Mouse (Mus musculus) embryonic facial prominence, embryonic 13.5 days (tissue): ENCODE data around the gene Arl6. TPM values are rescaled to one million over a fixed set of nuclear protein-coding genes. Genes with fewer than 3 reads are reported as not detected.

Source experiments
- ATAC-seq: fragments of 200-750 bp; cut with Nextera tagmentation; 2 replicates; pipeline ENCODE4 v1.8.0; 2017; ENCODE audit warnings: low read depth; ENCODE audit not compliant: insufficient number of reproducible peaks, insufficient read depth, low FRiP score, low TSS enrichment
- H3K27ac ChIP-seq: fragments of 300-500 bp; sonication (generic); 2 replicates; pipeline ENCODE4 v1.5.1; 2015; ENCODE audit warnings: moderate library complexity, mild to moderate bottlenecking, inconsistent platforms
- H3K27me3 ChIP-seq: fragments of 300-500 bp; sonication (generic); 2 replicates; pipeline ENCODE4 v1.6.1; 2015; ENCODE audit warnings: mild to moderate bottlenecking, inconsistent platforms
- H3K36me3 ChIP-seq: fragments of 300-500 bp; sonication (generic); 2 replicates; pipeline ENCODE4 v1.6.1; 2015; ENCODE audit warnings: mild to moderate bottlenecking, inconsistent platforms
- H3K4me1 ChIP-seq: fragments of 300-500 bp; sonication (generic); 2 replicates; pipeline ENCODE4 v1.6.1; 2015; ENCODE audit warnings: inconsistent platforms
- H3K4me2 ChIP-seq: fragments of 300-500 bp; sonication (generic); 2 replicates; pipeline ENCODE4 v1.6.1; 2015; ENCODE audit warnings: moderate library complexity, mild to moderate bottlenecking, inconsistent platforms
- H3K4me3 ChIP-seq: fragments of 300-500 bp; sonication (generic); 2 replicates; pipeline ENCODE4 v1.5.1; 2015; ENCODE audit warnings: mild to moderate bottlenecking, inconsistent platforms
- H3K9ac ChIP-seq: fragments of 300-500 bp; sonication (generic); 2 replicates; pipeline ENCODE4 v1.6.1; 2015; ENCODE audit warnings: mild to moderate bottlenecking, inconsistent platforms
- H3K9me3 ChIP-seq: fragments of 300-500 bp; sonication (generic); 2 replicates; pipeline ENCODE4 v1.6.1; 2016; ENCODE audit warnings: inconsistent platforms
- WGBS: fragments of 180-500 bp; shearing (Covaris S2); methylation state at CpG from one replicate; pipeline ENCODE4 v1.1.7; 2015; ENCODE audit warnings: mixed read lengths; 5-methylcytosine and 5-hydroxymethylcytosine counted together
- polyA plus RNA-seq: library from polyadenylated mRNA; unstranded; fragments of >200 nt; fragmentation: Nextera tagmentation; extraction: Ambion mirVana; gene quantifications from 2 replicates; pipeline ENCODE4 v1.2.1, GENCODE M21; 2015

The Arl6 gene
- polyA plus RNA-seq, 1 experiment from 2014 or later: 28.3 TPM

DNA sequence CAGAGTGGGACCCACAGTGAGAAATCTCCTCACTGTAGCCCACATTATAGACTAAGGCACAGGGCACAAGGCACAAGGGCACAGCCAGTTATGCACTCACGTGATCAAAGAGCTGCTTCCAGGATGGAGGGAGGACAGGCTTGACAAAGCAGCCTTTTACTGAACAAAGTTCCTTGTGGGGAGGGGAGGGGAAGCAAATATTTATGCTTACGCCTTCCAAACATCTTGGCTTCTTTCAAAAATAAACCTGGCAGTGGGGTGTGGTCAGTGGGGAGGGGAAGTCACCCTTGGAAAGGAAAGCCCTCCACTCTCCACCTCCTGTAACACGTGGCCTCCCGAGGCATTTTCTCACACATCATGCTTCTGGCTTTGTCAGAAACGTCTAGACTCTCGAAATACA, 52.9 kb downstream of the Arl6 start:
- 0 out of 2 replicates have a peak, but pooled peaks have one; percentile 37 for ATAC-seq
- peaks cover 20% of the 10 kb centered on the region for H3K4me1 ChIP-seq
- no peak overlapping the region for H3K9ac ChIP-seq
- WGBS: 41% methylated on average over 6 of the region's 6 CpGs
- H3K36me3 ChIP-seq: no peaks in the 10 kb centered on the region
- no peaks in the 10 kb centered on the region for H3K27me3 ChIP-seq
- no peak overlapping the region for H3K4me3 ChIP-seq
- no peaks in the 10 kb centered on the region for H3K9me3 ChIP-seq
- no peak overlapping the region for H3K4me2 ChIP-seq
- no peak overlapping the region for H3K27ac ChIP-seq

DNA sequence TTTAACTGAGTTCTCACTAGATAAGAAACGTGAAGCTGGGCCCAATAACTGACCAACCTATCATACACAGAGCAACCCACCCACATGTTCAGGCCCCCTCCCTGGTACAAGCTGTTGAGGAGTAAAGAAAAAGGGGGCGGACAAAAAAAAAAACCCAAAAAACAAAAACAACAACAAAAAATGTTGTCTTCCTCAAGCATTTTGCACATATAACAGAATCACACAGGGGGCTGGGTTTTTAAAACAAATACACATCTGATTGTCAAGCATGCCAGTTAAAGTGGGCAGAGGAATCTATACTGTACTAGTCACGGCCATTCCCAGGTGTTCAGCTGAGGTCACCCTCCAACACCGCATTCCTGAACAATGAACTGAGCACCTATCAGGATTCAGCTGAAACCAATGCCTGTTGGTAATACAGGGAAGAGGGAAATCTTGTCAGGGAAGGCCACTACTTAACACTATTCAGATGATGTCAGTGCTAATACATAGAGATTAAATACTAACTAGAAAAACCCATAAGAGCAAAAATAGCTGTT, 53.4 kb downstream of the Arl6 start:
- no peak overlapping the region for H3K4me2 ChIP-seq
- H3K36me3 ChIP-seq: no peaks in the 10 kb centered on the region
- H3K9ac ChIP-seq: no peak overlapping the region
- H3K27me3 ChIP-seq: no peaks in the 10 kb centered on the region
- H3K27ac ChIP-seq: no peak overlapping the region
- ATAC-seq: no peak
- no peak overlapping the region for H3K4me3 ChIP-seq
- no peaks in the 10 kb centered on the region for H3K9me3 ChIP-seq
- WGBS: 81% methylated on average over 4 of the region's 4 CpGs
- H3K4me1 ChIP-seq: peaks cover 16% of the 10 kb centered on the region

DNA sequence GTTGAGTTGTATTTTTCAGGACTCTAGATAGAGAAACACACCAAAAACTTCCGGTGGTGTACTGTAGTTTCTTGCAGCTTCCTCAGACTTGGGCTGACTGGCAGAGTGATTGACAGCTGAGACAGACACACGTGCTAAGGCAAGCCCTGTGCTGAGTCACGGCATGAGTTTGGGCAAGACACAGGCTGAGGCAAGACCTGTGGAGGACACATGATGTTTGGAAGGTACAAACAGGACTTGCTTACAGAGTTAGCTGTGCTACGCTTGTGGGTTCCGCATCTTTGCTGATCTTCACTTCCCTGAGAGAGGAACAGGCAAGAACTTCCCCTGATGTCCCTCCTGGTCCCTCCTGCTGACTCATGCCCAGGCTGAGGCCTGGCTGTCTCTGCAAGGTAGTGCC, 55.7 kb downstream of the Arl6 start:
- 79% methylated on average over 5 of the region's 5 CpGs for WGBS
- ATAC-seq: no peak
- Histone ChIP-seq H3K27me3 (no peaks in the 10 kb centered on the region), H3K9me3 (no peaks in the 10 kb centered on the region), H3K4me2 (no peak overlapping the region), H3K4me3 (no peak overlapping the region), H3K27ac (no peak overlapping the region), H3K36me3 (no peaks in the 10 kb centered on the region), H3K9ac (no peak overlapping the region), H3K4me1 (peaks cover 11% of the 10 kb centered on the region)

DNA sequence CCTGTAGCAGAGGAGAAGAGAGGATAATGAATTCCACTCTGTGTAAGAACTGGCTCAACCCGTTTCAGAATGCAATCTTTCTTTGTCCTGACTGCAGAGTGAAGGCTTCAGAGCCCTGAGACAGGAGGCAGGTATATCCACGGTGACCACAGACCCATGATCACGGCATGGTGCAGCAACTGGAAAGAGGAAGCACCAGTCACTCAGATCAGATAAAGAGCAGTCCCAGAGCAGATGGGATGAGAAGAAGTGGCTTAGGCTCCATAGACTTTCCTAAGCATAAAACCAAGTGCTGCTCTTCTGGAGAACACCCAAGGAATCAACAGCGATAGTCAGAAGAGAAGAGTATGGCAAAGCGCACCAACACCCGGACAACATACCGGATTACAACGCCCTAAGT, 60.0 kb downstream of the Arl6 start:
- Histone ChIP-seq H3K36me3 (no peaks in the 10 kb centered on the region), H3K27me3 (no peaks in the 10 kb centered on the region), H3K9ac (no peak overlapping the region), H3K4me3 (no peak overlapping the region), H3K4me2 (no peak overlapping the region), H3K9me3 (no peaks in the 10 kb centered on the region), H3K4me1 (no peaks in the 10 kb centered on the region), H3K27ac (no peak overlapping the region)
- WGBS: 83% methylated on average over 8 of the region's 8 CpGs
- ATAC-seq: no peak

DNA sequence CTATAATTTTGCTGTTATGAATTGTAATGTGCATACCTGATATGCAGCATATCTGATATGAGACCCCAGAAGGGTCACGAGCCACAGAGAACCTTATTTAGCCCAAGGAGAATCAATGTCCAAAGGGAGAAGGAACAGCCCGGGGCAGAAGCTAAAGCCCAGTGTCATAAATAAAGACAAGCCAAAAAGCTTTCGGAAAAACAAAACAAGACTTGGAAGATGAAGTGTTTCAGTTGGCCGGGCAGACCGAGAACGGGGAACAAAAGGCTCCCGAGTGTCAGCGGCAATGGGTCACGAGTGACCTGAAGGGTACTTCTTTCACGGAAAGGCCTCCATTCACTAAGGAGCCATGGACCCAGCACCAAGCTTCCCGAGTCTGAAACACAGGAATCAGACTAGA, 65.2 kb downstream of the Arl6 start:
- H3K4me3 ChIP-seq: no peak overlapping the region
- H3K27ac ChIP-seq: no peak overlapping the region
- H3K4me1 ChIP-seq: peaks cover 10% of the 10 kb centered on the region
- no peaks in the 10 kb centered on the region for H3K27me3 ChIP-seq
- H3K36me3 ChIP-seq: no peaks in the 10 kb centered on the region
- H3K9me3 ChIP-seq: no peaks in the 10 kb centered on the region
- no peak overlapping the region for H3K9ac ChIP-seq
- no peak overlapping the region for H3K4me2 ChIP-seq
- 89% methylated on average over 11 of the region's 11 CpGs for WGBS
- ATAC-seq: no peak

DNA sequence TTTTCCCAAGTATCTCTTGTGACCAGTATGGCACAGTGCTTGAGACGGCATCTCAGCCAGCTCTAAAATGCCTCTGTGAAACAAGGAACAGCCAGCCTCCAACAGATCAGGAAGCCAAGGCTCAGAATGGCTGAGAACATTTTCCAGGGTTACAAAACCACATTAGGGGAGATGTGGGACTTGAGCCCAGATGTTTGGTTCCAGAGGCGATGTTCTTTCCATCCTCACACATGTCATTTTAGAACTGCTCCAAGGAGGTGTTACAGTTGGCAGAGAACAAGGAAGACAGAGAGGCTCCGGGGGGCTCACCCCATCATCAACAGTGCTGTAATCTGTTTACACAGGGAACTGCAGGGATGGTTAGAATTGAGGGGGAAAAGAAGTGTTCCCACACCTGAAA, 66.5 kb downstream of the Arl6 start:
- Histone ChIP-seq H3K36me3 (no peaks in the 10 kb centered on the region), H3K9me3 (no peaks in the 10 kb centered on the region), H3K4me2 (no peak overlapping the region), H3K4me1 (peaks cover 22% of the 10 kb centered on the region), H3K4me3 (no peak overlapping the region), H3K27me3 (no peaks in the 10 kb centered on the region), H3K27ac (no peak overlapping the region), H3K9ac (no peak overlapping the region)
- 62% methylated on average over 3 of the region's 3 CpGs for WGBS
- no peak for ATAC-seq

DNA sequence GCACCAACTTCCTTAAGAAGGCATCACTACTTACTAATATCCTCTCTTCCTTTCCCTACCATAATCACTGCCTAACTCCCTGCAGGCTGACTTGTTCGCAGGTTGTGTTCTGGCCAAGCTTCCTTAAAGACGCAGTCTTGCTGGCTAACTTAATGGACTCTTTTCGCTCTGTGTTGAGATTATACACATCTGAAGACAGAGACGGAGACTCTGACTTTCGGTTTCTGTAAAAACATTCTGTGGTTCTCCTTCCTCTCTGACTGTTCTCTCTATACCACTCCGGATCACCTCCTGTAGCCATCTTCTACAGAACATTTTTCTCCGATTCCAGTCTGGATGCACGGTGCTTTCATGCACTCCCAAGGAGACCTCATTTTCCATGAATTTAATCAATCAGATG, 68.4 kb downstream of the Arl6 start:
- ATAC-seq: no peak
- no peak overlapping the region for H3K4me3 ChIP-seq
- no peaks in the 10 kb centered on the region for H3K27me3 ChIP-seq
- no peaks in the 10 kb centered on the region for H3K9me3 ChIP-seq
- 95% methylated on average over 8 of the region's 8 CpGs for WGBS
- no peaks in the 10 kb centered on the region for H3K36me3 ChIP-seq
- H3K4me1 ChIP-seq: peaks cover 32% of the 10 kb centered on the region
- no peak overlapping the region for H3K4me2 ChIP-seq
- no peak overlapping the region for H3K9ac ChIP-seq
- H3K27ac ChIP-seq: no peak overlapping the region

DNA sequence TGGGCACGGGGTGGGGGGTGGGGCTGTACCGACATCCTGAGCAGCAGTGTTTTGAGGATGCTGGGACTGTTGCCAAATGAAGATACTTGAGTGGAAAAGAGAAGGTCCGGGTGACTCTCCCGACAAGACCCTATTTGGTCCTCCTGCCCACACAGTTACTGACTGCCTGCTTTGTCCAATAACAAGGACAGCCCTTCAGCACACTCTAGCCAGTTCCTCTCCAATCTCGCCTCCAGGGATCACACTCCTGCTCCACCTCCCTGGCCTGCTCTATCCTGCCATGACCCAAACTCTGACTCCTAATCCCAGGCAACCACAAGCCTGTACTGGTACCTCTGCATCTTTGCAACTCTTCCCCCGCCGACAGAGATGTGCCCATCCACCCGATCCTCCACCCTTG, 69.4 kb downstream of the Arl6 start:
- H3K4me3 ChIP-seq: no peak overlapping the region
- ATAC-seq: no peak
- no peak overlapping the region for H3K4me2 ChIP-seq
- H3K27ac ChIP-seq: peak overlapping the region; percentile 39; the same call in 1 of the 2 replicates
- no peaks in the 10 kb centered on the region; the same call in 1 of the 2 replicates for H3K36me3 ChIP-seq
- no peaks in the 10 kb centered on the region for H3K9me3 ChIP-seq
- no peak overlapping the region for H3K9ac ChIP-seq
- H3K4me1 ChIP-seq: peaks cover 38% of the 10 kb centered on the region
- no peaks in the 10 kb centered on the region for H3K27me3 ChIP-seq
- WGBS: 57% methylated on average over 8 of the region's 8 CpGs

DNA sequence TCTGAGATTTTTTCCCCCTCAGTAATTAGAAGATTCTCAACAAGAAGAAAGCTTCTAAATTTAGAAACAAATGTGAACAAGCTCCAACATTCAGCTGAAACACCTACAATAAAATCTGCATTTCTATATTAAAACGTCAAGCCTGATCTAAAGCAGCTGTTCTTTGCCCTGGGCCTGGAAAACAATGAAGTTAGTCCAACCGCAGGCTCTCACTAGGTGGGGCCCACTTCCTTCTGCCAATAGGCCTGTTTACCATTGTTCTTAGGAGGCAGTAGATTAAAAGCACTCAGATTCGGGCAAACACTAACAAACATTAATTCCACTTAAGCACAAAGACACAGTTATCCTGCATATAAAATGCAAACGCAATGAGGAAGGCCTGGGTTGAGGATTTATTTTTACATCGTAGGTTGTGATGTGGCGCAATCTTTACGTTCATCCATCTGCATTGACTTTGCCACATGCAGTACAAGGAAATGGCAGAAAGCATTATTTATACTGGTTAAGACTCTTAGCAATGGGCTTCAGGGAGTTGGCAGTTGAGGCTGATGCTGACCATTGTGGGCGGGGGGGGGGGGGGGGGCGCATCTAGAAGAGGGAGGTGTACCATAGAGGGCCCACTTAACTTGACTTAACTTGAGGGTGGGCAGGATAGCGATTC, 71.3 kb downstream of the Arl6 start:
- no peaks in the 10 kb centered on the region; the same call in 1 of the 2 replicates for H3K36me3 ChIP-seq
- no peak overlapping the region for H3K9ac ChIP-seq
- peak overlapping the region; percentile 81 for H3K27ac ChIP-seq
- no peak overlapping the region for H3K4me3 ChIP-seq
- H3K4me1 ChIP-seq: peaks cover 38% of the 10 kb centered on the region
- no peak overlapping the region for H3K4me2 ChIP-seq
- H3K9me3 ChIP-seq: no peaks in the 10 kb centered on the region
- H3K27me3 ChIP-seq: no peaks in the 10 kb centered on the region
- 52% methylated on average over 9 of the region's 10 CpGs for WGBS
- ATAC-seq: no peak

DNA sequence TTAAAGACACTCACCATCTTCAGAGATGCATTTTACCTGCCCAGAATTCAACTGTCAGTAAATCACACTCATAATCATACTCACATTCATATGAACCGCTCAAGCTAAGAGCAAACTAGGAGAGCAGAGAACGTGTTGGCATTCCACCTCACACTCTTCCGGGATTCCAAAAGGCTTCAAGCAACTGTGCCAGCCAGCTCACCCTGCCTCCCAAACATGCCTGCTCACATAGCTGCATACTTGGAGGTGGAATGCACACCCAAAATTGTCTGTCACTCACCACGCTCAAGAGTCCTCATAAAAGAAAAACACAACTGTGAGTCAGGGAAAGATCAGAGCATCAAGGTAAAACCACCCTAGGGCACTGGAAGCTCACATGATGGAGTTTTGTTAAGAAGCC, 72.8 kb downstream of the Arl6 start:
- H3K4me3 ChIP-seq: no peak overlapping the region
- H3K27ac ChIP-seq: no peak overlapping the region
- H3K9me3 ChIP-seq: no peaks in the 10 kb centered on the region
- H3K27me3 ChIP-seq: no peaks in the 10 kb centered on the region
- no peak overlapping the region for H3K4me2 ChIP-seq
- WGBS: 82% methylated on average over 4 of the region's 4 CpGs
- H3K9ac ChIP-seq: no peak overlapping the region
- peaks cover 38% of the 10 kb centered on the region for H3K4me1 ChIP-seq
- no peak for ATAC-seq
- no peaks in the 10 kb centered on the region; the same call in 1 of the 2 replicates for H3K36me3 ChIP-seq

DNA sequence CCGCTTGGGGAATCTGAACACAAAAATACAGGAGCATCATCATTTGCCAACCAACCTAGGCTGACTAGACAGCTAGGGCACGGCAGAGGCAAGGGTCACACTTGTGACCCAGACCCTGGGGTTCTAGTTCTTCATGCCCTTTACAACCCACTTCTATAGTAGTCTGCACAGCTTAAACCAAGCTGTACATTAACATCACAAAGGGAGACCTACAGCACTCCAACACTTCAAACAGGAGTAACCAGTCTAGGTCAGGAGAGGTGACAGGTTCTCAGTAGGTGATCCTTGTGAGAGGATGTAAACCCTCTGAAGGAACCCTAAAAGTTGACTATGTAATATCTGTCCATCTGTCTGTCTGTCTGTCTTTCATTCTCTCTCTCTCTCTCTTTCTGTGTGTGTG, 73.6 kb downstream of the Arl6 start:
- Histone ChIP-seq H3K27ac (no peak overlapping the region), H3K36me3 (no peaks in the 10 kb centered on the region; the same call in 1 of the 2 replicates), H3K9ac (no peak overlapping the region), H3K27me3 (no peaks in the 10 kb centered on the region), H3K9me3 (no peaks in the 10 kb centered on the region), H3K4me1 (peaks cover 38% of the 10 kb centered on the region), H3K4me3 (no peak overlapping the region), H3K4me2 (no peak overlapping the region)
- ATAC-seq: no peak
- 87% methylated on average over 2 of the region's 2 CpGs for WGBS

DNA sequence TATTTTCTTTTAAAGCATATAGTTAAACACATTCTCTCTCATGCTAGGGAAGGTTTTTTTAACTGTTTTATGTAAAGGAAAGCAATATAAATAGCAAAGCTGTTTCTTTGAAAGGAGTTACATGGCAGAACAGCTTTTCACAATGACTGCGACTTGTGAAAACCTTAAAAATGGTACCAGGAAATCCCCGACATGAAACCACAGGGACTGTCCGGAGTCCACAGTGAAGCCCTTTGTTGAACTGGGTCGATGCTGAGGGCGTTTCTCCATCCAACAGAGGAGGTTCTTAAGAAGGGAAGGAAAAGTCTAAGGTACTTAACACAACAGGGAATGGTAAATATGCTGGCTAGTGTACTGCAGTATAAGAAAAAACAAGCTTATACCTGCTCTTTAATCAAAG, 75.2 kb downstream of the Arl6 start:
- Histone ChIP-seq H3K9ac (no peak overlapping the region), H3K36me3 (peaks cover 9% of the 10 kb centered on the region), H3K27ac (no peak overlapping the region), H3K4me1 (peaks cover 28% of the 10 kb centered on the region), H3K4me3 (no peak overlapping the region), H3K27me3 (no peaks in the 10 kb centered on the region), H3K9me3 (no peaks in the 10 kb centered on the region), H3K4me2 (no peak overlapping the region)
- no peak for ATAC-seq
- WGBS: 53% methylated on average over 5 of the region's 5 CpGs
